Mouse (Mus musculus) neural tube, embryonic 15.5 days (tissue): ENCODE measurements around the gene Fam162b. TPM values are rescaled to one million over a fixed set of nuclear protein-coding genes. Genes with fewer than 3 reads are reported as not detected.

ENCODE experiments used
- ATAC-seq: fragments of 200-750 bp; cut with Nextera tagmentation; 2 replicates; pipeline ENCODE4 v1.8.0; 2017; ENCODE audit warnings: mild to moderate bottlenecking, moderate TSS enrichment, moderate library complexity; ENCODE audit not compliant: low FRiP score
- H3K27ac ChIP-seq: fragments of 300-500 bp; sonication (generic); replicated peaks from 2 replicates; pipeline ENCODE4 v1.5.1; 2015; ENCODE audit warnings: mild to moderate bottlenecking, inconsistent platforms
- H3K27me3 ChIP-seq: fragments of 300-500 bp; sonication (generic); replicated peaks from 2 replicates; pipeline ENCODE4 v1.6.1; 2015; ENCODE audit warnings: inconsistent platforms
- H3K36me3 ChIP-seq: fragments of 300-500 bp; sonication (generic); 2 replicates; pipeline ENCODE4 v1.6.1; 2015; ENCODE audit warnings: inconsistent platforms
- H3K4me1 ChIP-seq: fragments of 300-500 bp; sonication (generic); 2 replicates; pipeline ENCODE4 v1.6.1; 2015; ENCODE audit warnings: inconsistent platforms
- H3K4me2 ChIP-seq: fragments of 300-500 bp; sonication (generic); 2 replicates; pipeline ENCODE4 v1.6.1; 2015; ENCODE audit warnings: inconsistent platforms, mild to moderate bottlenecking, moderate library complexity
- H3K4me3 ChIP-seq: fragments of 300-500 bp; sonication (generic); replicated peaks from 2 replicates; pipeline ENCODE4 v1.5.1; 2015; ENCODE audit warnings: mild to moderate bottlenecking, inconsistent platforms
- H3K9ac ChIP-seq: fragments of 300-500 bp; sonication (generic); replicated peaks from 2 replicates; pipeline ENCODE4 v1.6.1; 2015; ENCODE audit warnings: mild to moderate bottlenecking, inconsistent platforms
- H3K9me3 ChIP-seq: fragments of 300-500 bp; sonication (generic); replicated peaks from 2 replicates; pipeline ENCODE4 v1.6.1; 2016; ENCODE audit warnings: inconsistent platforms
- WGBS: fragments of 180-500 bp; shearing (Covaris S2); methylation state at CpG from one replicate; pipeline ENCODE4 v1.1.7; 2015; ENCODE audit warnings: mixed read lengths; 5-methylcytosine and 5-hydroxymethylcytosine counted together
- polyA plus RNA-seq: library from polyadenylated mRNA; unstranded; fragments of >200 nt; fragmentation: Nextera tagmentation; extraction: Ambion mirVana; gene quantifications from 2 replicates; pipeline ENCODE4 v1.2.1, GENCODE M21; 2015

The Fam162b gene
- polyA plus RNA-seq, 1 experiment from 2014 or later = 1.6 TPM

- Histone ChIP-seq H3K9me3 (no peaks in the 10 kb centered on the region), H3K27me3 (peaks cover 5% of the 10 kb centered on the region), H3K36me3 (no peaks in the 10 kb centered on the region), H3K4me2 (peak overlapping the region; percentile 28), H3K4me1 (peaks cover 1% of the 10 kb centered on the region), H3K4me3 (no peak overlapping the region), H3K9ac (no peak overlapping the region), H3K27ac (no peak overlapping the region)
- ATAC-seq = peak; percentile 57; the same call in 1 of the 2 replicates
- 49% methylated on average over 10 of the region's 10 CpGs for WGBS
Measured at GRCm38 (mm10) chr10:51595001-51595931, 4.9 kb upstream of the Fam162b start.

- no peaks in the 10 kb centered on the region for H3K36me3 ChIP-seq
- H3K4me2 ChIP-seq = no peak overlapping the region
- peaks cover 6% of the 10 kb centered on the region for H3K4me1 ChIP-seq
- no peak for ATAC-seq
- peaks cover 5% of the 10 kb centered on the region for H3K27me3 ChIP-seq
- no peaks in the 10 kb centered on the region for H3K9me3 ChIP-seq
- H3K9ac ChIP-seq = no peak overlapping the region
- H3K27ac ChIP-seq = no peak overlapping the region
- WGBS = 93% methylated on average over 2 of the region's 2 CpGs
- no peak overlapping the region for H3K4me3 ChIP-seq
Measured at GRCm38 (mm10) chr10:51591574-51591973, 1.3 kb upstream of the Fam162b start.

GRCm38 (mm10) chr10:51584919-51585318, 5.4 kb downstream of the Fam162b start:
- ATAC-seq = no peak
- Histone ChIP-seq H3K4me2 (no peak overlapping the region), H3K9ac (no peak overlapping the region), H3K4me1 (peaks cover 1% of the 10 kb centered on the region), H3K27me3 (no peaks in the 10 kb centered on the region; the same call in 1 of the 2 replicates), H3K27ac (no peak overlapping the region), H3K4me3 (no peak overlapping the region), H3K36me3 (no peaks in the 10 kb centered on the region), H3K9me3 (no peaks in the 10 kb centered on the region)

GRCm38 (mm10) chr10:51584378-51584777, 5.9 kb downstream of the Fam162b start:
- H3K9me3 ChIP-seq = no peaks in the 10 kb centered on the region

GRCm38 (mm10) chr10:51571225-51571996, 18.9 kb downstream of the Fam162b start:
- Histone ChIP-seq H3K4me3 (no peak overlapping the region), H3K4me2 (no peak overlapping the region), H3K4me1 (no peaks in the 10 kb centered on the region), H3K9me3 (no peaks in the 10 kb centered on the region), H3K9ac (no peak overlapping the region), H3K27ac (no peak overlapping the region), H3K27me3 (no peaks in the 10 kb centered on the region), H3K36me3 (no peaks in the 10 kb centered on the region)
- no peak for ATAC-seq
- WGBS = 87% methylated on average over 9 of the region's 9 CpGs

More at GRCm38 (mm10) chr10:51584378-51584777, 5.9 kb downstream of the Fam162b start:
- no peak for ATAC-seq
- H3K36me3 ChIP-seq = no peaks in the 10 kb centered on the region
- no peak overlapping the region for H3K4me3 ChIP-seq
- no peaks in the 10 kb centered on the region for H3K27me3 ChIP-seq
- no peaks in the 10 kb centered on the region for H3K4me1 ChIP-seq
- 59% methylated on average over 1 of the region's 1 CpGs for WGBS
- no peak overlapping the region for H3K9ac ChIP-seq
- H3K27ac ChIP-seq = no peak overlapping the region
- H3K4me2 ChIP-seq = no peak overlapping the region

GRCm38 (mm10) chr10:51556005-51556404, 34.3 kb downstream of the Fam162b start:
- H3K4me3 ChIP-seq = no peak overlapping the region
- H3K27me3 ChIP-seq = no peaks in the 10 kb centered on the region
- no peak overlapping the region for H3K27ac ChIP-seq
- H3K9ac ChIP-seq = no peak overlapping the region
- H3K36me3 ChIP-seq = no peaks in the 10 kb centered on the region
- no peaks in the 10 kb centered on the region for H3K4me1 ChIP-seq
- H3K4me2 ChIP-seq = no peak overlapping the region
- no peaks in the 10 kb centered on the region for H3K9me3 ChIP-seq
- ATAC-seq = no peak
- WGBS = 70% methylated on average over 1 of the region's 1 CpGs

GRCm38 (mm10) chr10:51553348-51554123, 36.8 kb downstream of the Fam162b start:
- H3K27ac ChIP-seq = no peak overlapping the region
- 0% methylated on average over 16 of the region's 16 CpGs for WGBS
- no peaks in the 10 kb centered on the region for H3K27me3 ChIP-seq
- no peaks in the 10 kb centered on the region for H3K4me1 ChIP-seq
- H3K4me3 ChIP-seq = peak overlapping the region; percentile 42
- H3K9me3 ChIP-seq = no peaks in the 10 kb centered on the region
- ATAC-seq = peak; percentile 95
- H3K36me3 ChIP-seq = no peaks in the 10 kb centered on the region
- H3K4me2 ChIP-seq = peak overlapping the region; percentile 89
- peak overlapping the region; percentile 48 for H3K9ac ChIP-seq

Other genes starting within 250 kb of the Fam162b start
- gene Gm49339, start 109.9 kb downstream of the Fam162b start, polyA plus RNA-seq = not detected in 2 replicates
- gene Lilr4b, start 109.9 kb downstream of the Fam162b start, polyA plus RNA-seq = 0.52 and 0.65 TPM in 2 replicates
- gene Lilrb4a, start 99.6 kb downstream of the Fam162b start, polyA plus RNA-seq = 0.79 and 2.2 TPM in 2 replicates
- not detected in 2 replicates for gene Gprc6a, start 40.9 kb upstream of the Fam162b start, polyA plus RNA-seq
- 0.45 and 0.46 TPM in 2 replicates for gene Rfx6, start 87.2 kb upstream of the Fam162b start, polyA plus RNA-seq